Mouse (Mus musculus) megakaryocyte, embryonic 14.5 days (primary cell): ENCODE results near the gene Dus1l. TPM values are rescaled to one million over a fixed set of nuclear protein-coding genes. Genes with fewer than 3 reads are reported as not detected.

ENCODE experiments used
- H3K27me3 ChIP-seq: replicated peaks from 2 replicates; pipeline ENCODE3; 2012; ENCODE audit warnings: inconsistent platforms
- H3K36me3 ChIP-seq: replicated peaks from 2 replicates; pipeline ENCODE3; 2012; ENCODE audit warnings: low read length, inconsistent platforms, mixed read lengths
- H3K4me1 ChIP-seq: 2 replicates; pipeline ENCODE4 v1.6.1; 2012; ENCODE audit warnings: inconsistent platforms
- H3K4me3 ChIP-seq: replicated peaks from 2 replicates; pipeline ENCODE3; 2012; ENCODE audit warnings: moderate library complexity, mild to moderate bottlenecking, inconsistent platforms
- H3K9me3 ChIP-seq: 2 replicates; pipeline ENCODE4 v1.6.1; 2012; ENCODE audit warnings: inconsistent platforms
- FLI1 ChIP-seq: IDR thresholded peaks from 2 replicates; pipeline ENCODE4 v1.6.1; 2012; ENCODE audit warnings: low read length, inconsistent platforms, mixed read lengths
- GATA1 ChIP-seq: IDR thresholded peaks from 3 replicates; pipeline ENCODE4 v1.6.1; 2012; ENCODE audit warnings: mixed read lengths, low read length, inconsistent platforms, borderline replicate concordance
- polyA plus RNA-seq: library from polyadenylated mRNA; stranded (reverse); fragments of >175 nt; gene quantifications from 2 replicates; pipeline ENCODE4 v1.2.3, GENCODE M21; 2012; ENCODE audit warnings: low replicate concordance; ENCODE audit not compliant: insufficient read depth

The Dus1l gene
- polyA plus RNA-seq, 1 experiment: 74.3 TPM

- Histone ChIP-seq H3K36me3 (no peaks in the 10 kb centered on the region), H3K9me3 (peaks cover 55% of the 10 kb centered on the region), H3K4me1 (peaks cover 6% of the 10 kb centered on the region), H3K27me3 (peaks cover 21% of the 10 kb centered on the region), H3K4me3 (no peak overlapping the region)
- TF ChIP-seq GATA1 (no peak), FLI1 (no peak)
Measured at GRCm38 (mm10) chr11:120760236-120760635, 36.0 kb downstream of the Dus1l start.

DNA sequence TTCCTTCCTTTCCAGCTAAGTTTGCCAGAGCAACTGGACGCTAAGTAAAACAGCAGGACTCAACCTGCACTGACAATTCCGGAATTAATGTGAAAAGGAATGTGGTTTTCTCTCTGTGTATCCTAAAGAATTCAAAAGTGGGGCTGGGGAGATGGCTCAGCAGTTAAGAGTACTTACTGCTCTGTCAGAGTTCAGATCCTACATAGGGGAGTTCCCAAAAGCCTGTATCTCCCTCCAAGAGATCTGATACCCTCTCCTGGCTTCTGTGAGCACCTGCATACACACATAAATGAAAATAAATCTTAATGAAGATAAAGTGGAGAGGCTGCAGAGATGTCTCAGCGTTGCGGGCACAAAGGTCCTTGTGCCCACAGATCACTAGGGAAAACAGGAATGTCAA, 44.6 kb downstream of the Dus1l start:
- Histone ChIP-seq H3K4me3 (no peak overlapping the region), H3K9me3 (peaks cover 5% of the 10 kb centered on the region), H3K27me3 (peaks cover 17% of the 10 kb centered on the region), H3K36me3 (no peaks in the 10 kb centered on the region), H3K4me1 (no peaks in the 10 kb centered on the region)
- TF ChIP-seq FLI1 (no peak), GATA1 (no peak)

DNA sequence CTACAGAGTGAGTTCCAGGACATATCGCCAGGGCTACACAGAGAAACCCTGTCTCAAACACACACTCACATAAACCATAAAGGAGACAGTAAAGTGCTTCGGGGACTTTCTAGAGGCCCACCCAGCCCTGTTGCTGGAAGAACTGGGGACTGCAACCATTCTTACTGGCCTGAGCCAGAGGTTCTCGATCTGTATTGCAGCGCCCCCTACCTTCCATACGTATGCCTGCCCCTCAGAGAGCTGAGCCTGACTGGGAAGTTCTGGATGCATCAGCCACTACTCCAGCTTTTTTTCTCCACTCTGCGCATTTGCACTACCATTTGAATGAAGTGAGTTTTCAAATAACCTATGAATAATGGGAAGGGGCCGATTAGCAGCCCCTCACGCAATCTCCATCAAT, 46.8 kb downstream of the Dus1l start:
- Histone ChIP-seq H3K4me1 (no peaks in the 10 kb centered on the region), H3K27me3 (peaks cover 30% of the 10 kb centered on the region), H3K36me3 (no peaks in the 10 kb centered on the region), H3K4me3 (no peak overlapping the region), H3K9me3 (no peaks in the 10 kb centered on the region)
- TF ChIP-seq FLI1: no peak
- TF ChIP-seq GATA1: no peak

GRCm38 (mm10) chr11:120747974-120748373, 48.2 kb downstream of the Dus1l start:
- no peak for TF ChIP-seq GATA1
- no peak for TF ChIP-seq FLI1
- Histone ChIP-seq H3K9me3 (no peaks in the 10 kb centered on the region), H3K4me1 (no peaks in the 10 kb centered on the region), H3K36me3 (no peaks in the 10 kb centered on the region), H3K27me3 (peaks cover 37% of the 10 kb centered on the region), H3K4me3 (no peak overlapping the region)

DNA sequence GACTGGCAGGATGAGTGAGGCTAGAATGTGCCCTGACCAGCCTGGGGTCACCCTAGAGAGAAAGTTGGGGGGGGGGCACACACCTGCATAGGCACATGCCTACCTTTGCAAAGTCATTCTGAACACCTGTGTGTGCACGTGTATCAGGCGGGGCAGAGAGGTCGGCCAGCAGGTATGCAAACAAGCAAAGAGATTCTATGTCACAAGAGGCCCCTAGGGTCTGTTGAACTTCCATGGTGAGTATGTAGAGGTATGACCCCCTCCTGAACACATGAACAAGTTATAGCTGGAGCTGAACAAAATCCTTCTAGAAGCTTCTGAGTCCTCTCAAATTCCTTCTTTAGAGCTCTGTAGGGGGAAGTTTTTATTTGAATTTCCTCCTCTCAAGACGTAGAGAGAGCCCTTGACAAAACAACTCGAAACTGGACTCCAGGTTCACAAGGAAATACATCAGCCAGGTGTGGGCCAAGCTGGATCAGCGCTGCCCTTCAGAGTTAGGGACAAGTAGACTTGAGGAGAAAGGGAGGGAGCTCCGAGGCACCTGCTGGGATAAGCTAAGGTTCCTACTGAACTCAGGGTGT, 52.0 kb downstream of the Dus1l start:
- Histone ChIP-seq H3K9me3 (no peaks in the 10 kb centered on the region), H3K36me3 (no peaks in the 10 kb centered on the region), H3K4me1 (peaks cover 5% of the 10 kb centered on the region), H3K27me3 (peaks cover 43% of the 10 kb centered on the region), H3K4me3 (no peak overlapping the region)
- TF ChIP-seq GATA1: no peak
- TF ChIP-seq FLI1: no peak

DNA sequence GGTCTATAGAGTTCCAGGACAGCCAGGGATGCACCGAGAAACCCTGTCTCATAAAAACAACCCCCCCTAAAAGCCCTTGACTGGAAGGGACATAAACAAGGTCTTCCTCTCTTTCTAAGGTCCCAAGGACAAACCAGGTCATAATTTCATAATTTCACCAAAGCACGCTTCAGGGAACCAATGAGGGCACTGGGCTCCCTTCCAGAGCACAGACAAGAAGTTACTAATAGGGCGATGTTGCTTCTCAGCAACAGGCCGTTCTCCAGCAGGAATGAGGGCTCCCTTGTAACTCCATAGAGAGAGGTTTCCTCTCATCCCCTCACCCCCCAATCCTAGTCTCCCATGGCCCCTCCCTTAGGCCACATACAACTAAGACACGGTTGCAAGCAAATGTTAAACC, 55.2 kb downstream of the Dus1l start:
- H3K36me3 ChIP-seq: no peaks in the 10 kb centered on the region
- H3K4me3 ChIP-seq: no peak overlapping the region
- peaks cover 45% of the 10 kb centered on the region for H3K27me3 ChIP-seq
- no peaks in the 10 kb centered on the region for H3K9me3 ChIP-seq
- peaks cover 5% of the 10 kb centered on the region for H3K4me1 ChIP-seq
- no peak for TF ChIP-seq GATA1
- no peak for TF ChIP-seq FLI1

Other genes with a start within 250 kb of the Dus1l start
- gene Mcrip1, start 246.7 kb downstream of the Dus1l start, polyA plus RNA-seq: 227 and 338 TPM in 2 replicates
- gene Ppp1r27, start 245.3 kb downstream of the Dus1l start, polyA plus RNA-seq: 0.25 TPM in 1 of 2 replicates, not detected in the other
- 1,223 and 1,872 TPM in 2 replicates for gene P4hb, start 223.2 kb downstream of the Dus1l start, polyA plus RNA-seq
- gene Arhgdia, start 214.8 kb downstream of the Dus1l start, polyA plus RNA-seq: 1,582 and 1,923 TPM in 2 replicates
- 25.9 and 253 TPM in 2 replicates for gene Alyref, start 198.0 kb downstream of the Dus1l start, polyA plus RNA-seq
- 247 and 315 TPM in 2 replicates for gene Anapc11, start 198.0 kb downstream of the Dus1l start, polyA plus RNA-seq
- gene Npb, start 187.9 kb downstream of the Dus1l start, polyA plus RNA-seq: 2.7 and 7.7 TPM in 2 replicates
- gene Pcyt2, start 178.5 kb downstream of the Dus1l start, polyA plus RNA-seq: 143 and 168 TPM in 2 replicates
- 275 and 278 TPM in 2 replicates for gene Sirt7, start 171.2 kb downstream of the Dus1l start, polyA plus RNA-seq
- gene Mafg, start 162.8 kb downstream of the Dus1l start, polyA plus RNA-seq: 59.5 and 102 TPM in 2 replicates
- 3.6 and 7.7 TPM in 2 replicates for gene Pycr1, start 152.6 kb downstream of the Dus1l start, polyA plus RNA-seq
- 0.44 TPM in 1 of 2 replicates, not detected in the other for gene Myadml2, start 148.2 kb downstream of the Dus1l start, polyA plus RNA-seq
- gene Notum, start 135.2 kb downstream of the Dus1l start, polyA plus RNA-seq: 0.46 TPM in 1 of 2 replicates, not detected in the other
- 237 and 458 TPM in 2 replicates for gene Aspscr1, start 123.4 kb downstream of the Dus1l start, polyA plus RNA-seq
- 93.0 and 128 TPM in 2 replicates for gene Cenpx, start 82.7 kb downstream of the Dus1l start, polyA plus RNA-seq
- 10.0 and 23.5 TPM in 2 replicates for gene Lrrc45, start 82.5 kb downstream of the Dus1l start, polyA plus RNA-seq
- gene Rac3, start 74.9 kb downstream of the Dus1l start, polyA plus RNA-seq: 1.8 and 2.3 TPM in 2 replicates
- 100 and 241 TPM in 2 replicates for gene Dcxr, start 69.1 kb downstream of the Dus1l start, polyA plus RNA-seq
- gene Cbr2, start 64.3 kb downstream of the Dus1l start, polyA plus RNA-seq: 2.1 TPM in 1 of 2 replicates, not detected in the other
- gene Hmga1b, start 33.6 kb downstream of the Dus1l start, polyA plus RNA-seq: 601 and 1,141 TPM in 2 replicates
- gene Rfng, start 12.2 kb downstream of the Dus1l start, polyA plus RNA-seq: 26.0 and 43.8 TPM in 2 replicates
- gene Gps1, start 12.1 kb downstream of the Dus1l start, polyA plus RNA-seq: 13.8 and 27.0 TPM in 2 replicates
- 328 and 589 TPM in 2 replicates for gene Fasn, start 28.1 kb upstream of the Dus1l start, polyA plus RNA-seq
- gene Ccdc57, start 136.5 kb upstream of the Dus1l start, polyA plus RNA-seq: 2.0 TPM in 1 of 2 replicates, not detected in the other
- 673 and 816 TPM in 2 replicates for gene Slc16a3, start 152.1 kb upstream of the Dus1l start, polyA plus RNA-seq
- 152 and 176 TPM in 2 replicates for gene Csnk1d, start 194.9 kb upstream of the Dus1l start, polyA plus RNA-seq
- 28.5 and 38.2 TPM in 2 replicates for gene Cd7, start 243.0 kb upstream of the Dus1l start, polyA plus RNA-seq